Mouse (Mus musculus) MEL (cell line): ENCODE measurements around the gene Cops7a. TPM values are rescaled to one million over a fixed set of nuclear protein-coding genes. Genes with fewer than 3 reads are reported as not detected.

Source experiments
- DNase-seq: peaks from one replicate; pipeline ENCODE4 v3.0.0; 2011; ENCODE audit warnings: low read depth, low spot score
- H3K27ac ChIP-seq: 2 replicates; pipeline ENCODE4 v1.5.1; 2012; ENCODE audit warnings: low read depth, mild to moderate bottlenecking, control low read depth, low read length, moderate library complexity; ENCODE audit not compliant: control insufficient read depth
- H3K27me3 ChIP-seq, 2 experiments: fragments of 150-350 bp in 1 of 2; sonication (generic) in 1 of 2; 2 replicates each; pipeline ENCODE4 v1.6.1; 2012; ENCODE audit warnings: low read length in 2 of 2, mild to moderate bottlenecking in 2 of 2, improper control_type of control experiment in 1 of 2, moderate library complexity in 1 of 2; ENCODE audit not compliant: insufficient read depth in 2 of 2, control insufficient read depth in 1 of 2
- H3K36me3 ChIP-seq, 2 experiments: 2 replicates each; pipeline ENCODE4 v1.6.1; 2012 to 2014; ENCODE audit warnings: low read length in 2 of 2, improper control_type of control experiment in 1 of 2, inconsistent platforms in 1 of 2, mild to moderate bottlenecking in 1 of 2; ENCODE audit not compliant: insufficient read depth in 2 of 2, control insufficient read depth in 1 of 2
- H3K4me1 ChIP-seq, 2 experiments: fragments of 150-350 bp in 1 of 2; sonication (generic) in 1 of 2; 2 replicates each; pipeline ENCODE4 v1.6.1; 2012; ENCODE audit warnings: low read length in 2 of 2, improper control_type of control experiment in 1 of 2, mild to moderate bottlenecking in 1 of 2; ENCODE audit not compliant: insufficient read depth in 2 of 2, control insufficient read depth in 1 of 2
- H3K4me3 ChIP-seq, 2 experiments: fragments of 150-350 bp in 1 of 2; sonication (generic) in 1 of 2; 2 replicates each; pipeline ENCODE4 v1.5.1; 2012; ENCODE audit warnings: low read depth in 2 of 2, low read length in 2 of 2, mild to moderate bottlenecking in 2 of 2, moderate library complexity in 2 of 2, control low read depth in 1 of 2, improper control_type of control experiment in 1 of 2; ENCODE audit not compliant: control insufficient read depth in 1 of 2, insufficient read depth in 1 of 2
- H3K79me2 ChIP-seq: 2 replicates; pipeline ENCODE4 v1.6.1; 2012; ENCODE audit warnings: mild to moderate bottlenecking, low read length, moderate library complexity; ENCODE audit not compliant: control insufficient read depth, poor library complexity, insufficient read depth
- H3K9ac ChIP-seq: 2 replicates; pipeline ENCODE4 v1.6.1; 2012; ENCODE audit warnings: low read depth, mild to moderate bottlenecking, control low read depth, low read length, moderate library complexity; ENCODE audit not compliant: control insufficient read depth, poor library complexity, severe bottlenecking
- H3K9me3 ChIP-seq: fragments of 150-350 bp; sonication (generic); replicated peaks from 2 replicates; pipeline ENCODE4 v1.6.1; 2012; ENCODE audit warnings: mild to moderate bottlenecking, low read length, improper control_type of control experiment, moderate library complexity; ENCODE audit not compliant: insufficient read depth
- BHLHE40 ChIP-seq: IDR thresholded peaks from 2 replicates; pipeline ENCODE4 v1.6.1; 2012; ENCODE audit warnings: low read depth, mild to moderate bottlenecking, inconsistent platforms, low read length, improper control_type of control experiment, borderline replicate concordance
- EP300 ChIP-seq, 2 experiments: IDR thresholded peaks; 2 replicates each; pipeline ENCODE4 v1.6.1; 2011; ENCODE audit warnings: improper control_type of control experiment in 2 of 2, low read length in 2 of 2, low read depth in 1 of 2, mild to moderate bottlenecking in 1 of 2
- GABPA ChIP-seq: IDR thresholded peaks from 2 replicates; pipeline ENCODE4 v1.6.1; 2012; ENCODE audit warnings: low read depth, mild to moderate bottlenecking, inconsistent platforms, low read length, improper control_type of control experiment, moderate library complexity
- GATA1 ChIP-seq: IDR thresholded peaks from 2 replicates; pipeline ENCODE4 v1.6.1; 2011; ENCODE audit warnings: low read depth, low read length, improper control_type of control experiment
- HCFC1 ChIP-seq: IDR thresholded peaks from 2 replicates; pipeline ENCODE4 v1.6.1; 2012; ENCODE audit warnings: low read depth, mild to moderate bottlenecking, inconsistent platforms, low read length, improper control_type of control experiment, moderate library complexity
- JUND ChIP-seq: IDR thresholded peaks from 2 replicates; pipeline ENCODE4 v1.6.1; 2011; ENCODE audit warnings: low read depth, mild to moderate bottlenecking, improper control_type of control experiment, low read length
- KAT2A ChIP-seq: conservative IDR thresholded peaks from 2 replicates; pipeline ENCODE4 v1.6.1; 2012; ENCODE audit warnings: low read depth, low read length, improper control_type of control experiment, inconsistent platforms
- MAX ChIP-seq: IDR thresholded peaks from 2 replicates; pipeline ENCODE4 v1.6.1; 2011; ENCODE audit warnings: low read length, improper control_type of control experiment
- MAZ ChIP-seq: IDR thresholded peaks from 2 replicates; pipeline ENCODE4 v1.6.1; 2012; ENCODE audit warnings: low read depth, mild to moderate bottlenecking, inconsistent platforms, low read length, improper control_type of control experiment
- MYB ChIP-seq: IDR thresholded peaks from 2 replicates; pipeline ENCODE4 v1.6.1; 2011; ENCODE audit warnings: mild to moderate bottlenecking, low read depth, low read length, improper control_type of control experiment
- MYC ChIP-seq: IDR thresholded peaks from 2 replicates; pipeline ENCODE4 v1.6.1; 2011; ENCODE audit warnings: low read depth, mild to moderate bottlenecking, low read length, improper control_type of control experiment, moderate library complexity
- NELFE ChIP-seq: IDR thresholded peaks from 2 replicates; pipeline ENCODE4 v1.6.1; 2011; ENCODE audit warnings: low read depth, low read length, improper control_type of control experiment
- POLR2A ChIP-seq, 2 experiments: IDR thresholded peaks; 2 replicates each; pipeline ENCODE4 v1.6.1; 2011 to 2012; ENCODE audit warnings: low read length in 2 of 2, mild to moderate bottlenecking in 2 of 2, control low read depth in 1 of 2, improper control_type of control experiment in 1 of 2, low read depth in 1 of 2, moderate library complexity in 1 of 2; ENCODE audit not compliant: control insufficient read depth in 1 of 2, insufficient read depth in 1 of 2, poor library complexity in 1 of 2
- POLR2AphosphoS2 ChIP-seq: IDR thresholded peaks from 2 replicates; pipeline ENCODE4 v1.6.1; 2011; ENCODE audit warnings: low read length, improper control_type of control experiment
- RAD21 ChIP-seq: IDR thresholded peaks from 2 replicates; pipeline ENCODE4 v1.6.1; 2011; ENCODE audit warnings: mild to moderate bottlenecking, low read depth, low read length, improper control_type of control experiment
- SIN3A ChIP-seq: IDR thresholded peaks from 2 replicates; pipeline ENCODE4 v1.6.1; 2012; ENCODE audit warnings: low read length, improper control_type of control experiment, inconsistent platforms
- TAL1 ChIP-seq: IDR thresholded peaks from 2 replicates; pipeline ENCODE4 v1.6.1; 2012; ENCODE audit warnings: mild to moderate bottlenecking, inconsistent platforms, low read length, moderate library complexity, mixed read lengths
- TBP ChIP-seq: IDR thresholded peaks from 2 replicates; pipeline ENCODE4 v1.8.0; 2011; ENCODE audit warnings: low read depth, low read length, improper control_type of control experiment
- USF1 ChIP-seq: IDR thresholded peaks from 2 replicates; pipeline ENCODE4 v1.6.1; 2014; ENCODE audit warnings: low read depth, mild to moderate bottlenecking, inconsistent platforms, low read length, improper control_type of control experiment, moderate library complexity
- USF2 ChIP-seq, 2 experiments: IDR thresholded peaks; 2 replicates each; pipeline ENCODE4 v1.6.1; 2011 to 2012; ENCODE audit warnings: improper control_type of control experiment in 2 of 2, low read length in 2 of 2, borderline replicate concordance in 1 of 2, inconsistent platforms in 1 of 2, low read depth in 1 of 2, mild to moderate bottlenecking in 1 of 2; ENCODE audit not compliant: insufficient read depth in 1 of 2
- ZKSCAN1 ChIP-seq: IDR thresholded peaks from 2 replicates; pipeline ENCODE4 v1.6.1; 2012; ENCODE audit warnings: low read depth, mild to moderate bottlenecking, inconsistent platforms, low read length, improper control_type of control experiment, moderate library complexity
- ZMIZ1 ChIP-seq: IDR thresholded peaks from 2 replicates; pipeline ENCODE4 v1.6.1; 2012; ENCODE audit warnings: low read depth, mild to moderate bottlenecking, inconsistent platforms, low read length, improper control_type of control experiment, moderate library complexity
- polyA plus RNA-seq, 2 experiments: library from polyadenylated mRNA; stranded (reverse) in 1 of 2; unstranded in 1 of 2; fragments of >175 nt in 1 of 2; fragments of >200 nt in 1 of 2; gene quantifications; 2 replicates each; pipeline versions ENCODE4 v1.2.1 to v1.2.4; 2012; ENCODE audit warnings: low replicate concordance in 2 of 2, low read depth in 1 of 2; ENCODE audit not compliant: insufficient read length in 2 of 2, insufficient read depth in 1 of 2, missing spikeins in 1 of 2
- total RNA-seq: library from RNA; depleted of rRNA; stranded (reverse); fragments of 300-350 nt; gene quantifications from 2 replicates; pipeline ENCODE4 v1.2.3, GENCODE M21; 2012

Gene Cops7a
- total and polyA plus RNA-seq, 3 experiments: 85.0 to 150 TPM; not detected in 1

- no peak for DNase-seq
- Histone ChIP-seq H3K79me2 (no peaks in the 10 kb centered on the region), H3K4me3 (no peak overlapping the region), H3K9me3 (no peaks in the 10 kb centered on the region), H3K27me3 (no peaks in the 10 kb centered on the region), H3K4me1 (peaks cover 13% of the 10 kb centered on the region in 2 experiments), H3K36me3 (peaks cover 0 to 8% of the 10 kb centered on the region in 2 experiments; a peak in 2 of 4 replicates), H3K27ac (no peak overlapping the region), H3K9ac (no peak overlapping the region)
- TF ChIP-seq NELFE (no peak), TAL1 (no peak), ZMIZ1 (no peak), HCFC1 (no peak), KAT2A (no peak), RAD21 (no peak), SIN3A (no peak), MYB (no peak), JUND (no peak), ZKSCAN1 (no peak)
These were observed 39.4 kb downstream of the Cops7a start for GRCm38 (mm10) chr6:124925941-124926340.

- Histone ChIP-seq H3K27ac (no peak overlapping the region), H3K4me3 (no peak overlapping the region), H3K4me1 (peaks cover 13 to 17% of the 10 kb centered on the region in 2 experiments), H3K27me3 (no peaks in the 10 kb centered on the region), H3K79me2 (no peaks in the 10 kb centered on the region)
- DNase-seq: no peak
- no peak for TF ChIP-seq MYC
- no peak for TF ChIP-seq POLR2A (IDR thresholded peaks at IDR 0.05; ENCODE audit: control insufficient read depth in 1 of 2, insufficient read depth in 1 of 2, low read depth in 1 of 2, low read length in 2 of 2, poor library complexity in 1 of 2)
- no peak for TF ChIP-seq POLR2AphosphoS2
- TF ChIP-seq USF1: no peak
- no peak for TF ChIP-seq MAX
- no peak for TF ChIP-seq ZMIZ1
- TF ChIP-seq BHLHE40: no peak
- no peak for TF ChIP-seq MAZ
- no peak for TF ChIP-seq USF2 (IDR thresholded peaks at IDR 0.05; ENCODE audit: borderline replicate concordance in 1 of 2, insufficient read depth in 1 of 2, low read depth in 1 of 2, low read length in 2 of 2)
- TF ChIP-seq GABPA: no peak
- TF ChIP-seq MYB: no peak
- no peak for TF ChIP-seq GATA1
- no peak for TF ChIP-seq ZKSCAN1
- no peak for TF ChIP-seq RAD21
- no peak for TF ChIP-seq TBP
- no peak for TF ChIP-seq SIN3A
- TF ChIP-seq EP300 (IDR thresholded peaks at IDR 0.05; ENCODE audit: low read depth in 1 of 2, low read length in 2 of 2): no peak
- TF ChIP-seq, all 39 proteins: peak for 0
- H3K36me3 ChIP-seq: peaks cover 0 to 15% of the 10 kb centered on the region in 2 experiments; a peak in 2 of 4 replicates
- no peak overlapping the region for H3K9ac ChIP-seq
- no peaks in the 10 kb centered on the region for H3K9me3 ChIP-seq
These were observed 40.1 kb downstream of the Cops7a start for GRCm38 (mm10) chr6:124925173-124925793.
